Mouse (Mus musculus): ENCODE data around the gene Ins2.

DNA sequence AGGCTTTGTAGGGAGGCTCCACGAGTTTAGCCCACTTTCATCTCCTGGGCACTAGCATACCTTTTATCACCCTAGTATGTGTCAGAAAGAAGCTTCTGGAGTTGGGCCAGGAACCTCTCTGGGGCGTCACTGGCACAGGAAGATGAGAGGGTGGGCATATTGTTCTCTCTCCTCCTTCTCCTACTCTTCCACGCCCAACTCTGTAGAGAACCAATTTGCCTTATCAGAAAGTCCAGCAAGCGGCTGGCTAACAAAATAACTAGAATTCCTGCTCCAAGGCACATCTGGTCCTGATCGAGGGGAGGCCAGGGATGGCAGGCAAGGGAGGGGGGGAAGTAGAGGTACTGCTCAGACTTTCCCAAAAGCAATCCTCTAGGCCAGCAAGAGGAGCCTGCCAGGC, 98.1 kb downstream of the Ins2 start:
- TF ChIP-seq CTCF (conservative IDR thresholded peaks at IDR 0.05; ENCODE audit: insufficient read depth, insufficient read length, low read depth, low read length) (no peak), POLR2A (IDR thresholded peaks at IDR 0.05; ENCODE audit: low read depth, low read length) (no peak)

Measured in kidney, adult 2 months (tissue).